Mouse (Mus musculus): ENCODE measurements around the gene Icmt. TPM values are rescaled to one million over a fixed set of nuclear protein-coding genes. Genes with fewer than 3 reads are reported as not detected.
A peak's percentile ranks its signal among the peaks of the same experiment; 100 is the strongest.

Gene Icmt
- polyA plus RNA-seq, 1 experiment = 32.7 TPM

GRCm38 (mm10) chr4:152332952-152333351 lies 35.9 kb downstream of the Icmt start:
- peak in 1 of 2 experiments; percentile 85 for DNase-seq (ENCODE audit: extremely low spot score in 1 of 2, low spot score in 1 of 2)

DNA sequence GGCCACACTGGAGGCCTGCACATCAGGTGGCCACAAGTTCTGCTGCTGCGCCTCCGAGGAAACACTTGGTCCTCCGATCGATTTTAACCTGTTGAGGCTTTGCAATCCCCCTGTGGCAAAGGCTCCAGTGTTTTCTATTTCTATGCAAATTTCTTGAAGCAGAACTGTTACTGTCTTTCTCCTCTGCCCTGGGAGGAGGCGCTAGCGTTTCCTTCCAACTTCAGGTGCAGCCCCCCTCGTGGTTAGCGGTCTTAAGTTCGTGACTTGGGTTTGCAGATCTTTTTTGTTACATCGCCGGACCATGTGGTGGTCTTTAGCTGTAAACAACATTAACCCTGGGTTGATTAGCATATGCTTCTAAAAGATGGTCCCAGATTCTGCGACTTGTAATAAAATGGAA lies 36.6 kb downstream of the Icmt start:
- no peak for DNase-seq (ENCODE audit: extremely low spot score in 1 of 2, low spot score in 1 of 2)

DNA sequence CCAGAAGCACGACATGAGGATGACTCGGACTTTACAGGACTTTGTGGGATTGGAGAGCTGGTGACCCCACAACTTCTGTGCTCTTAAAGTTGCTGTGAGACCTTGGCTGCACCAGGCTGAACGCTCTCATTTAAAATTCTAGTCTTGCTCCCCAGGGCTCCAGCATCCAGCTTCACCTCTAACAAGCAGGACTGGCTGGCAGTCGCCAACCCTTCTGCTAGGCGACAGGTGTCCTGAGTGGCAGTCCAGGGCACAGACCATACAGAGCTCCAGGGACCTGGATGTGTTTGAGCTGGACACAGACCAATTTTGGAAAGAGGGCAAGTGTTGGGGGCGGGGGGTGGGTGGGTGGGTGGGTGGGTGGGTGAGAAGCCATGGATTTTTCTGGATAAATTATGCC lies 40.7 kb downstream of the Icmt start:
- no peak for DNase-seq (ENCODE audit: extremely low spot score in 1 of 2, low spot score in 1 of 2)

GRCm38 (mm10) chr4:152338419-152339292 lies 41.6 kb downstream of the Icmt start, which contains the start of gene Chd5:
TSS of gene Chd5 (plus strand) at chr4:152338651.
- DNase-seq (ENCODE audit: extremely low spot score in 1 of 2, low spot score in 1 of 2) = peak in 1 of 2 experiments; percentile 75

- no peak for DNase-seq (ENCODE audit: extremely low spot score in 1 of 2, low spot score in 1 of 2)
These were observed 42.3 kb downstream of the Icmt start for GRCm38 (mm10) chr4:152339293-152339790.

- peak in 1 of 2 experiments; percentile 51 for DNase-seq (ENCODE audit: extremely low spot score in 1 of 2, low spot score in 1 of 2)
These were observed 43.7 kb downstream of the Icmt start for GRCm38 (mm10) chr4:152340584-152341284.

DNA sequence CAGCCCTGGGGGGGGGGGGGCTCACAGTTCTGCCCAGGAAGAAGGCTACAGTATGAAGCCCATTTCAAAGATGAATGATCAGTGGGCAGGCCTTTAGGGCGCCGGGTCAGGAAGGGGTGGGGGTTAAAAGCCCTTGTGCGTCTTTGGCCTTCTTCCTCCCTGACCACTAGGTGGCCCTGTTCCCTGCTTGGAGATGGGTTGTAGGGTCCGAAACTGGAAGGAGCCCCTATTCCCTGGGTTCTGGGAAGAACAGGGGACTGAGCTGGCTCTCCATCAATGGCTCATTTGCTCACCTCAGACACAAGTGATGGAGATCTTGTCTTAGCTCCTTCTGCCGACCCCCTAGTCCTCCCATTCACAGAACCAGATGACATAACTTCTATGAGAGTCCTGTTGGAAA lies 46.3 kb downstream of the Icmt start:
- peak in 1 of 2 experiments; percentile 55 for DNase-seq (ENCODE audit: extremely low spot score in 1 of 2, low spot score in 1 of 2)

GRCm38 (mm10) chr4:152344651-152345050 lies 47.6 kb downstream of the Icmt start:
- DNase-seq (ENCODE audit: extremely low spot score in 1 of 2, low spot score in 1 of 2) = no peak

GRCm38 (mm10) chr4:152345120-152345889 lies 48.3 kb downstream of the Icmt start:
- DNase-seq (ENCODE audit: extremely low spot score in 1 of 2, low spot score in 1 of 2) = peak in 1 of 2 experiments; percentile 73

GRCm38 (mm10) chr4:152349837-152350381 lies 52.9 kb downstream of the Icmt start:
- peak; percentile 75 to 88 for DNase-seq (ENCODE audit: extremely low spot score in 1 of 2, low spot score in 1 of 2)

DNA sequence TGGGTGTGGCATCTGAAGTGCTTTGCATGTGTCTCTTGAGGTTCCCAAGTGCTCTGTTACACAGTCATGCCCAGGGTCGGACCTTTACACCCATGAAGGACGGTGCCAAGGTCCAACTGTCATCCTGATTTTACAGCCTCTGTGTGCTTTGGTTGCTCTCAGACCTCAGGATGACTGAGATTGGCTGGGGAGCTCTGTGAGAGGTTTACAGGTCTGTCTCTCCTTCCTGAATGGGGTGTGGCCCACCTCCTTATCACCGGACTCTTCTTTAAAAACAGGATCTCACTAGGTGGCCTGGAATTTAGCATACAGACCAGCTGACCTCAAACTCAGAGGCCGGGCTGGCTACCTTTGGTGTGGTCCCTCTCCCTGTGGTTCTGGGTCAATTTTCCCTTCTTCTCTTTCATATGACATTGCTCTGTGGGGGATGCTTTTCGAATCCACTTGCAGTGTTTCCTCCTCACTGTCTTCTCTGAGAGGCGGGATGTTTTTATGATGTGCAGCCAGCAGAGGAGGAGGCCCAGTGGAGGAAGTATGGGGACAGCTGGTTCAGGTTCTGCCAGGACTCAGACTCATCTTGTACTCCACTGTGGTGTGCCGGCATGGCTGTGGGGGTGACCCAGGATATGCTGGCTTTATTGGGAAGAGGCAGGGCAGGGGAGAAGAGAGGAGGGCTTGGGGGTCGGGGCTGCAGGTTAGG lies 53.8 kb downstream of the Icmt start:
- DNase-seq (ENCODE audit: extremely low spot score in 1 of 2, low spot score in 1 of 2) = peak; percentile 52 to 62

DNA sequence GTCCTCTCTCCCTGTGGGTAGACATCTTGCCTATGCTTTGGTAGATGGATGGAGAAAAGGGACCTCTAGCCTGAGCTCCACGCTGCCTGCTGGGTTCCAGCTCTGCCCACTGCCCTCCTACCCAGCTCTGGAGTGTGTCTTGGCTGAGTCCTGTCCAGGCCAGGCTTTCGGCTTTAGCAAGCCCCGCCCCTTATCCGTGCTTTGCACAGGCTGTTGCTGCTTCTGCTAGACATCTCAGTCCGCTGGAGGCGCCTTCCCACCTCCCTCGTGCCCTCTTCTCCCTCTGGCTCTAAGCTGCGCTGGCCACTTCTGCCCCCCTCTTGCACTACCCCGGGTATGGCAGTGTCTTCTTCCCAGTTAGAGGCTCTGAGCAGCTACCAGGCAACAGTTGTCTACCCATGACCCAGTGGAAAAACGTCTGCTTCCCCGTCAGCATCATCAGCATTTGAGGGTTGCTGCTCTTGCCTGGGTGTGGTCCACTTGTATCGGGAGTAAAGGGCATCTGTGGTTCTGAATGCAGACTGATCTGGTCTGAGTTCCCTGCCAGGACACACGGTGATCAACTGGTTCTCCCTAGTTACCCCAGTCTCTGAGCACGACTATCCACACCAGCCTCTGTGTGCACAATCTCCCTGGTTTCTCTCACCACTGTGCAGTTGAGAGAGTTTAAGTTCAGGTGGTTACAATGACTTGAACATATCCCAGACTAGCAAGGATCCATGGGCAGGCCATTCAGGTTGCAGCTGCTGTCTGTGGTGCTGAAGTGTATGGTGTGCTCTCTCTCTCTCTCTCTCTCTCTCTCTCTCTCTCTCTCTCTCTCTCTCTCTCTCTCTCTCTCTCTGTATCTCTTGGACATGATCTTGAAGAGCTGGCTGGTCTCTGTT lies 54.6 kb downstream of the Icmt start:
- peak in 1 of 2 experiments; percentile 48 for DNase-seq (ENCODE audit: extremely low spot score in 1 of 2, low spot score in 1 of 2)

GRCm38 (mm10) chr4:152353886-152354637 lies 57.0 kb downstream of the Icmt start:
- DNase-seq (ENCODE audit: extremely low spot score in 1 of 2, low spot score in 1 of 2) = no peak

GRCm38 (mm10) chr4:152355672-152356071 lies 58.6 kb downstream of the Icmt start:
- DNase-seq (ENCODE audit: extremely low spot score in 1 of 2, low spot score in 1 of 2) = no peak

Measured in frontal cortex, adult 2 months (tissue).